Mouse (Mus musculus) limb, embryonic 10.5 days (tissue): ENCODE results near the gene Negr1. TPM values are rescaled to one million over a fixed set of nuclear protein-coding genes. Genes with fewer than 3 reads are reported as not detected.
"Not testable (repeated sequence)": the region's sequence is repeated elsewhere in the genome, so short reads cannot be mapped to it uniquely, and the experiment has no call there.

ENCODE experiments used
- DNase-seq: peaks from one replicate; pipeline ENCODE4 v3.0.0-alpha.2; 2017; ENCODE audit warnings: low spot score
- H3K27ac ChIP-seq: fragments of 300-500 bp; sonication (generic); 2 replicates; pipeline ENCODE4 v1.5.1; 2016; ENCODE audit warnings: mild to moderate bottlenecking
- H3K27me3 ChIP-seq: fragments of 300-500 bp; sonication (generic); 2 replicates; pipeline ENCODE4 v1.6.1; 2016; ENCODE audit warnings: low read depth, mild to moderate bottlenecking; ENCODE audit not compliant: poor library complexity, severe bottlenecking
- H3K36me3 ChIP-seq: fragments of 300-500 bp; sonication (generic); 2 replicates; pipeline ENCODE4 v1.6.1; 2016; ENCODE audit warnings: mild to moderate bottlenecking, moderate library complexity
- H3K4me1 ChIP-seq: fragments of 300-500 bp; sonication (generic); 2 replicates; pipeline ENCODE4 v1.6.1; 2016
- H3K4me3 ChIP-seq: fragments of 300-500 bp; sonication (generic); 2 replicates; pipeline ENCODE4 v1.5.1; 2016; ENCODE audit warnings: mild to moderate bottlenecking, moderate library complexity
- H3K9me3 ChIP-seq: fragments of 300-500 bp; sonication (generic); replicated peaks from 2 replicates; pipeline ENCODE4 v1.6.1; 2016; ENCODE audit warnings: mild to moderate bottlenecking
- WGBS: fragments of 180-500 bp; shearing (Covaris S2); methylation state at CpG from one replicate; pipeline ENCODE4 v1.1.7; 2016; 5-methylcytosine and 5-hydroxymethylcytosine counted together
- polyA plus RNA-seq: library from polyadenylated mRNA; unstranded; fragments of >200 nt; fragmentation: Nextera tagmentation; extraction: Ambion mirVana; gene quantifications from 2 replicates; pipeline ENCODE4 v1.2.1, GENCODE M21; 2016

Negr1 gene
- polyA plus RNA-seq, 1 experiment from 2014 or later: 1.8 TPM

DNA sequence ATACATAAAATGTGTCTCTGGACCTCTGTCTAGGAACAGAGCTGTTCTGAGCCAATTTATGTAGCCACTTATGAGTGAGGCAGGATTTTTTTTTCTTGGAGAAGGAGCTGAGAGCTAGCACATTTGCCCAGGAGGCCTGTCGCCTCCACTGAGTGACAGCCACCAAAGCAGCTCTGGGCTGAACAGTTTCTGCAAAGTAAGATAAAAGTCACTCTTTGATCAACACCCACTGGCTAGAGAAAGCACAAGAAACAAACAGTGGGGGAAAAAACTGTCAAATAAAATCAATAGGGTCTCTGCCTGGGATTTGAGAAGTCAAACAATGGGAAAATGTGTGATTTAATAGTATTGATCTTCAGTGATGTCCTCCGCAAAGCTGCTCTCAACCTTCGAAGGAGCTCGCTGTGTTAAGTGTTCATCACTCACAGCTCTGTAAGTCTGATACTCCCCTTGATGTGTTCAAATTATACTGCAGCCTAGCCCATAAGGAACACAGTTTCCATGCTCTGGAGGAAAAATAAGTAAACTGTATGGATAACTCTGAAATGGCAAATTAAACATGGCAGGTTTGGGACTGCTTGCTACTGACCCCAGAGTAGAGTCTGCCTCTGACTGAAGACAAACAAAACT is 470.0 kb downstream of the Negr1 start:
- Histone ChIP-seq H3K4me3 (no peak overlapping the region), H3K27me3 (no peaks in the 10 kb centered on the region), H3K9me3 (no peaks in the 10 kb centered on the region), H3K36me3 (no peaks in the 10 kb centered on the region), H3K4me1 (peaks cover 3% of the 10 kb centered on the region; the same call in 1 of the 2 replicates), H3K27ac (no peak overlapping the region)
- whole genome bisulfite sequencing: 45% methylated on average over 4 of the region's 4 CpGs
- no peak for DNase-seq

DNA sequence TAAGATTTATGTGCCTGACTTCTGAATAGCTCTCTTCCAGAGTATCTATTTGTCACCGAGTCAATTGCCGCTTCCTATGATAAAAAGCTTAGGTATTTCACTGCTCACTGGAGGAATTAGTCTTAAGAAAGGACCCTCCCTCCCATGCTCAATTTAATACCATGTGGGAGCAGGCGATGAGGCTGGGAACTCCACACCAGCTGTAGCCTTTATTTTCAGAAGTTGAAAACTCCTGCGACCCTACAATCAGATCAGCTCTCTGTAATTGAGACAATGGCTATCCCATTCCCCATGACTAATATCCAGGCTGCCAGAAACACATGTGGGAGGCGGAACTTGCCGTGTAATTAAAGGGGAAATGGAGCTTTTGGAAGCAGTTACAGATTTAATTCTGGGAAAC is 474.4 kb downstream of the Negr1 start:
- no peak overlapping the region for H3K4me3 ChIP-seq
- H3K27me3 ChIP-seq: no peaks in the 10 kb centered on the region
- H3K27ac ChIP-seq: no peak overlapping the region
- no peaks in the 10 kb centered on the region for H3K9me3 ChIP-seq
- peaks cover 3% of the 10 kb centered on the region; the same call in 1 of the 2 replicates for H3K4me1 ChIP-seq
- H3K36me3 ChIP-seq: no peaks in the 10 kb centered on the region
- 66% methylated on average over 6 of the region's 6 CpGs for WGBS
- no peak for DNase-seq

DNA sequence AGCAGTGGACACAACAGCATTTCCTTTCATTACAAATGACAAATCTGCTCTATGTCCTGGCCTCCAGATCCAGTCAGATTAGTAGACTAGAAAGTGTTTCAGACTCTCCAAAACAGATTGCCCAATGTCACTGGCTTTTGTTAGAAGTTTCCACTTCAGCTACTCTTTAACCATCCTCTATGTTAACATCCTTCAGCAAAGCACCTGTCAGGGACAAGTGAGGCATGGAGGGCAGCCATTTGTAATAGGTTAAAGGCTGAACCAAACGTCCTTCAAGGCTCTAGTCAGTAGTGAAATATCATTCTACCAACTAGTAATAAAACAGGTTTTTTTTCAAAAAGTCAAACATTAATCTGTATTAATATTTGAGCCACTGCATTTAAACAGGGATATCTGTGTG is 475.0 kb downstream of the Negr1 start:
- H3K27ac ChIP-seq: no peak overlapping the region
- 67% methylated on average over 1 of the region's 1 CpGs for WGBS
- no peak for DNase-seq

DNA sequence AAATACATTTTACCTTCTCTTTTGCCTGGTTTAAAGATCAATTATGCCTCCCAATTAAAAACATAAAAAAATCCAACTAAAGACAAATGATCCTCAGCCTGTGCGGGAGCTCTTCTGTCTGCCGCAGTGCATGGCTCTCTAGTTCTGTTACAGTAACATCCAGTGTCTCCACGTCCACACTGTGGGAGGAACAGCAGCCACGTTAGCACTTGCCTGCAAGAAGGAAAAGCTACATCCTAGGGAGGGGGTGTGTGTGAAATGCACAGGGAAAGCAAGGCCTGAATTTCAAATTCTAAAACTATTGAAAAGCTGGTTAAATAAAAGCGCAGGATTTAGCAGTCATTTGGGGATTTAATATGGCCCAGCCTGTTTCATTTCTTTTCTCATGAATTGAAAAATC is 479.0 kb downstream of the Negr1 start:
- 71% methylated on average over 5 of the region's 5 CpGs for WGBS
- no peaks in the 10 kb centered on the region for H3K36me3 ChIP-seq
- H3K4me1 ChIP-seq: peaks cover 3% of the 10 kb centered on the region; the same call in 1 of the 2 replicates
- H3K27me3 ChIP-seq: no peaks in the 10 kb centered on the region
- H3K9me3 ChIP-seq: no peaks in the 10 kb centered on the region
- no peak overlapping the region for H3K27ac ChIP-seq
- H3K4me3 ChIP-seq: no peak overlapping the region
- DNase-seq: no peak

More for the DNA sequence above, 475.0 kb downstream of the Negr1 start:
- Histone ChIP-seq H3K4me1 (peaks cover 3% of the 10 kb centered on the region; the same call in 1 of the 2 replicates), H3K36me3 (no peaks in the 10 kb centered on the region), H3K4me3 (no peak overlapping the region), H3K9me3 (no peaks in the 10 kb centered on the region), H3K27me3 (no peaks in the 10 kb centered on the region)

DNA sequence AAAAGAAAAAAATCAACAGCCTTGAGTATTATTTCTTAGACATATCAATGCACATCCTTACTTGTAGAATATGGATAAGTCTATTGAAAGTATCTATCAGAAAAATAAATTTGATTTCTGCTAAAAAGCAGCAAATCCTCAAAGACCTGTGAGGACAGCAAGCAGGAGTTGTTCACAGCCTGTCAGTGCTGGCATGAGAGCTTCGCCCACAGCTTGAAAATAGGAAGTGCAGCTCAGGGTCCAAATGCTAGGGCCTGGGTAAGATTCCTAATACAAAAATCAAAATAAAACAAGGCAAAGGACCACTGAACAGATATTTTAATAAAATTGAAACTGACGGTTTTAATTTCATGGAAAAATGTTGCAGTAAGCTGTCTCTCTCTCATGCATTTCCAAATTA is 483.0 kb downstream of the Negr1 start:
- no peak for DNase-seq
- no peak overlapping the region for H3K4me3 ChIP-seq
- H3K4me1 ChIP-seq: no peaks in the 10 kb centered on the region
- H3K9me3 ChIP-seq: no peaks in the 10 kb centered on the region
- H3K27ac ChIP-seq: no peak overlapping the region
- H3K36me3 ChIP-seq: no peaks in the 10 kb centered on the region
- 92% methylated on average over 2 of the region's 2 CpGs for WGBS
- no peaks in the 10 kb centered on the region for H3K27me3 ChIP-seq

DNA sequence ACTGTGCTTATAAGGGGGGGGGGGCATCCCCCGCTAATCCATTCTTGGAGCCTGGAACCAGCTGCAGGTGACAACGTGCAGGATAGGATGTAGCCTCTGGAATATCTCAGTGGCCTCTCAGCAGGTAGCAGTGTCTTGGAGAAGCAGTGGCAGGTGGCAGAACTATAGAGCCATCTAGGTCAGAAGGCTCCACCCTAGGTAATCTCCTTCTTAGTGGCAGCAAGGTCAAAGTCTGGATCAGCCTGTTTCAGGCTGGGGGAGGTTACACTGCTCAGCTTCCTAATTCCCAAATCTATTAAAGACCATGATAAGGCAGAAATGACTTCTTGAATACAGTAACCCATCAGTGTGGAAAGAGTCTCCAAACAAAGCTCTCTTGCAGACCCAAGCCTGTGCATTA is 502.8 kb downstream of the Negr1 start:
- WGBS: 74% methylated on average over 2 of the region's 2 CpGs
- H3K27me3 ChIP-seq, H3K27ac ChIP-seq, DNase-seq, H3K4me1 ChIP-seq, H3K36me3 ChIP-seq, H3K9me3 ChIP-seq, H3K4me3 ChIP-seq: not testable (repeated sequence)

DNA sequence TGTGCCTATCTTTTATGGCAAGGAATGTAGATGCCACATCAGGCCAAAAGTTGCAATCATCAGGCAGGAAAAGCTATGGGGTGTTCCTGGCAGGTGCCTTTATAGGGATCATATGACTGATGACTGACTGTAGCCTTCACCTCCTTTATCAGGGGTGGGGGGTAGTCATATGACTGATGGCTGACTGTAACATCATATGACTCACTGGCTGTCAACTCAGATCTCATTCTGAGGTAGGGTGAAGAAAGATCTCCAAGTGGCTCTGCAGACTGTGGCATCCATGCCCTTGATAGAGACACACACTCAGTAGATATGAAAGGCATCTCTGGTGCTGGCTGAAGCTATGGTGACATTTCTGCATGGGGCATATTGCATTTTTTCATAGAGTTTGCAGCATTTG is 504.7 kb downstream of the Negr1 start:
- H3K27ac ChIP-seq: no peak overlapping the region
- DNase-seq: no peak
- H3K9me3 ChIP-seq: no peaks in the 10 kb centered on the region
- no peaks in the 10 kb centered on the region for H3K27me3 ChIP-seq
- no peaks in the 10 kb centered on the region for H3K4me1 ChIP-seq
- H3K36me3 ChIP-seq: no peaks in the 10 kb centered on the region
- no peak overlapping the region for H3K4me3 ChIP-seq

DNA sequence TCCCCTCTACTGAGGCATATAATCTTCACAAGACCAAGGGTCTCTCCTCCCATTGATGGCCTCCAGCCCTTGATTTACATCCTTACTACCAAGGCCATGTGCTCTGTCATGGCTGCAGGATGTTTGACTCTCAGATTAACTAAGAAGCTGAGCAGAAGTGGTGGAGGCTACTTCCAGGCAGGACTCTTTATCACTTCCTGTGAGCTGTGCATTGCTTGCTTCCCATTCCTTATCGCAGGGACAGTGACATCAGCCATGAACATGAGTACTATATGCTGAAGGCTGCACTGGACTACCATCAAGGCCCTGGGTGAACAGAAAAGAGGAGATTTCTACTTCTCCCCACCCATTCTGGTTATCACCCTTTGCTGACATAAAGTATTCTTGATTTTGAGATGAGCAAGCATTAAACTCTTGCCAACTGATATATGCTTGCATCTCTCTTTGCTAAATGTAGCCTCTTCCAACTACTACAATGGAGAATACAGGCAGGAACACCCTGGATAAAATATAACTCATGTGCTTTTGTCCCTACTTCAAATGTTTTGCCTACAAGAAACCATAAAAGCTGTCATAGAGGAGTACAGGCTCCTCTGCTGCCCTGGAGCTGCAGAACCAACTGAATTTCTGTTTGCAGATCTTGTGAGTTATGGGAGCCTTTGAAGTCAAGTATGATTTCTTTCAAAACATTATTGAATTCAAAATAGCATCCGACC is 517.8 kb downstream of the Negr1 start:
- Histone ChIP-seq H3K27ac (no peak overlapping the region), H3K36me3 (no peaks in the 10 kb centered on the region), H3K9me3 (no peaks in the 10 kb centered on the region), H3K4me1 (no peaks in the 10 kb centered on the region), H3K4me3 (no peak overlapping the region), H3K27me3 (no peaks in the 10 kb centered on the region)
- 80% methylated on average over 2 of the region's 2 CpGs for WGBS
- DNase-seq: no peak

DNA sequence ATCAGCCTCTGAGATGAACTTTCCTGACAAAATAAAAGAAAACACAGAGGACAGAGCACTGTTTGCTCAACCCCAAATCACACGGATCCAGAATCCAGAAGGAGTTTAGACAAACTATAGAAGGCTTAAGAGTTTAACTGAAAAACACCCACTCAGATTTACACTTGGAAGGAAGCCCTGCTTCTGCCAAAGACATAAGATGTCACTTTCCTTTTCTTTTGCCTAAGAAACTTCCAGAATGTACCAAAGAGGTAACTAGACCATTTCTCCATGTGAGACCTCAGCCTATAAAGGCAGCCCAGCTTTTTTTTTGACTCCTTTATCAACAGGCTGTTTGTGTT is 518.3 kb downstream of the Negr1 start:
- WGBS: 97% methylated on average over 1 of the region's 1 CpGs
- Histone ChIP-seq H3K36me3 (no peaks in the 10 kb centered on the region), H3K4me1 (no peaks in the 10 kb centered on the region), H3K27ac (no peak overlapping the region), H3K4me3 (no peak overlapping the region), H3K27me3 (no peaks in the 10 kb centered on the region), H3K9me3 (no peaks in the 10 kb centered on the region)
- DNase-seq: no peak

DNA sequence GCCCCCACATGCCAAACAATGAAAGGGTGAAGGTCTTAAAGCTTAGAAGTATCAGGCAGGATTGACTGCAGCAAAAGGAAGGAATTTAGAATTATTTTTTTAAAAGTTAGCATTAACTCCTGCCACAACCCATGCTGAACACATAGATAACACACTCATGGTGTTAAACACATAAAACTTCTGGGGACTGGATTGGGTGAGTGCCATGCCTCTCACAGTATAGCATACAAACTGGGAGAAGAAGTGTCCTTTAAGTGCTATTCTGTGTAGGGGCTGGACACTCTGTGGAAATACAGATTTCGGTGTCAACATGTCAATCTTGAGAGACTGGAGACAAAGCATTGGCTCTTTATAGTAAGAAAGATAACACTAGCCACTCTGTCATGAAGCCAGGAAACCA is 519.0 kb downstream of the Negr1 start:
- WGBS: 97% methylated on average over 1 of the region's 1 CpGs
- no peaks in the 10 kb centered on the region for H3K36me3 ChIP-seq
- no peaks in the 10 kb centered on the region for H3K9me3 ChIP-seq
- no peaks in the 10 kb centered on the region for H3K27me3 ChIP-seq
- no peak overlapping the region for H3K27ac ChIP-seq
- H3K4me1 ChIP-seq: no peaks in the 10 kb centered on the region
- no peak overlapping the region for H3K4me3 ChIP-seq
- no peak for DNase-seq

DNA sequence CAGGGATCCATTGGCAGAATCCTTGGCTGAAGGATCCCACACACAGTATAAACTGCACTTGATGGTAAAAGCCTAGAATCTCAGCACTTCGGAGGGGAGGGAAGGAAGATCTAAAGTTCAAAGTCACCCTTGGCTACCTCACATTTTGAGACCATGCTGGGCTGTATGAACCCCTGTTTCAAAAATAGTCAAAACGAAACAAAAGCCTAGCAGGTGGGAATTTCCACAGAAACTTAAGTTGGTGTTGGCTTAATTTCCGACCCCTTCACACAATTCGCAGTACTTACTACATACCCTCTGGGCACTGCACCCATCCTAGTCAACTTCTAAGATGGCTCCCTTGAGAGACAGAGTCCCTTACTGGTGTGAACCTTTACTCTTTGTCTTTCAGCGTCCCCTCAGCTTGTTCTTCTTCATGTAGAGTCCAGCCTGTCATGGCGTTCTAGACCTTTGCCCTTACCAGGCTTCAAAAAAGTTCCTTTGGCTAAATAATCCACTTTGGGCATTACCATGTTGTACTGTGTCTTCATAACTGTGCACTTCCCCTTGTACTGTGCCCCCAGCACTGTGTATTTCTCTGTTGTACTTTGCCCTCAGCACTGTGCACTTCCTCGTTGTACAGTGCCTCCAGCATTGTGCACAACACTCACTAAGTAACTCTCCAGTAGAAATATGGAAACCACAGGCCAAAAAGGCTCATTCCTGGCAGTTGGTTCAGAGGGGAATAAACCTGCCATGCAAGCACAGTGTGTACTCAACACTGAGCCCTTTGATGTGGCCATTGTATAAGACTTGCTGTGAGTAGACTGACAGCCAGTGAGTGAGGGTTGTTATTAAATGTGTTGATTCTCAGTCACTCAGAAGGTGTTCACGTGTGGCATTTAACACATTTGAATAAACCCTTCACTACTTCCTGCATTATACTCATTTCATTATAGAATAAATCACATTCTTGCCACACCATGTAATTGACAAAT is 521.5 kb downstream of the Negr1 start:
- DNase-seq: no peak
- Histone ChIP-seq H3K27ac (no peak overlapping the region), H3K27me3 (no peaks in the 10 kb centered on the region), H3K4me1 (no peaks in the 10 kb centered on the region), H3K36me3 (no peaks in the 10 kb centered on the region), H3K4me3 (no peak overlapping the region), H3K9me3 (no peaks in the 10 kb centered on the region)
- WGBS: 86% methylated on average over 8 of the region's 8 CpGs

DNA sequence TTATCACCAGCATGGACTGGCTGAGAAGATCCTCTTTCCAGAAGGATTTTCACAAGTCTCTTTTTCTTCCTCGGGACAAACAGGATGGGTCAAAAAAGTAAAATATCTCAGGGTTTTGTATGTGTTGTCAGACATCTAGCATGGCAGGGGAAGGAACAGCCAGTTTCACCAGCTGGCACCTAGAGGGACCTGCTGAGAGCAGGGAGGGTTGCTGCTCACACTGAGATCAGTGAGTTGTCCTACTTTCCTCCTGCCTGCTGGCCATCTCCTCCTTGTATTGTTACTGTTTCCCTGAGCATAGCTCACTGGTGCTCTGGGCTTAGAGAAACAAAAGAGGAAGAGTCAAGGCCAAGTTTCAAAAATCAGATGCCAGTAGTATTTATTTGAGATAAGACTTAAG is 523.6 kb downstream of the Negr1 start:
- no peaks in the 10 kb centered on the region for H3K9me3 ChIP-seq
- WGBS: 81% methylated on average over 1 of the region's 1 CpGs
- no peak for DNase-seq
- no peaks in the 10 kb centered on the region for H3K36me3 ChIP-seq
- no peaks in the 10 kb centered on the region for H3K27me3 ChIP-seq
- H3K27ac ChIP-seq: no peak overlapping the region
- H3K4me3 ChIP-seq: no peak overlapping the region
- H3K4me1 ChIP-seq: no peaks in the 10 kb centered on the region

DNA sequence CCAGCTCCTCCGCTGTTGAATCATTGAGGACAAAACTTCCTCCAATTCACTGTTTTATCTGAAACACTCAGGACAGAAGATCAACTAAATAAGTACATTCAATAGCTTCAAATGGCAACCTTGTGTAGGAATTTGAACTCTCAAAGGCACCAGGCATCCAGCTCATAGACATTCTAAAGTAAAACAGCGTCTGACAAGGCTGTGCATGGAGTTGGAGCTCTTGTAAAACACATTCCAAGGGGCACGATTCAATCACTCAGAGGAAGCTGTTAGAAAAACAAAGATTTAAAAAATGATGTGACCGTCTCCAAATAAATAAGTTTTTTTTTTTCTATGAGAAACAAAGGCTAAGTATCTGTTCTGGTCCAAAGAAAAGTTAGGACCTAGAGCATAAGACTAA is 528.5 kb downstream of the Negr1 start:
- Histone ChIP-seq H3K4me1 (no peaks in the 10 kb centered on the region), H3K27me3 (no peaks in the 10 kb centered on the region), H3K4me3 (no peak overlapping the region), H3K9me3 (no peaks in the 10 kb centered on the region), H3K36me3 (no peaks in the 10 kb centered on the region), H3K27ac (no peak overlapping the region)
- 70% methylated on average over 4 of the region's 4 CpGs for WGBS
- DNase-seq: no peak
